Mouse (Mus musculus): ENCODE measurements around the gene Gps2.
A peak's percentile ranks its signal among the peaks of the same experiment; 100 is the strongest.
"Not testable (repeated sequence)": the region's sequence is repeated elsewhere in the genome, so short reads cannot be mapped to it uniquely, and the experiment has no call there.

The Gps2 gene

GRCm38 (mm10) chr11:69936714-69937347 is 23.1 kb downstream of the Gps2 start:
- no peak for DNase-seq (ENCODE audit: low spot score)

GRCm38 (mm10) chr11:69937385-69937784 is 23.7 kb downstream of the Gps2 start:
- DNase-seq (ENCODE audit: low spot score): no peak

- DNase-seq (ENCODE audit: low spot score): no peak
Observed at GRCm38 (mm10) chr11:69937834-69938233, 24.1 kb downstream of the Gps2 start.

GRCm38 (mm10) chr11:69938401-69938979 is 24.8 kb downstream of the Gps2 start:
- no peak for DNase-seq (ENCODE audit: low spot score)

GRCm38 (mm10) chr11:69939181-69939580 is 25.5 kb downstream of the Gps2 start:
- no peak for DNase-seq (ENCODE audit: low spot score)

- DNase-seq (ENCODE audit: low spot score): no peak
Observed at GRCm38 (mm10) chr11:69939731-69940130, 26.0 kb downstream of the Gps2 start.

- no peak for DNase-seq (ENCODE audit: low spot score)
Observed at GRCm38 (mm10) chr11:69940962-69941361, 27.3 kb downstream of the Gps2 start.

- no peak for DNase-seq (ENCODE audit: low spot score)
Observed at GRCm38 (mm10) chr11:69945216-69945615, 31.5 kb downstream of the Gps2 start.

GRCm38 (mm10) chr11:69945997-69946891 is 32.6 kb downstream of the Gps2 start:
- DNase-seq (ENCODE audit: low spot score): no peak

GRCm38 (mm10) chr11:69947337-69948065 is 33.8 kb downstream of the Gps2 start:
- DNase-seq (ENCODE audit: low spot score): peak; percentile 48

- peak; percentile 94 for DNase-seq (ENCODE audit: low spot score)
Observed at GRCm38 (mm10) chr11:69948066-69948762, 34.5 kb downstream of the Gps2 start, which contains the start of gene Slc2a4. Gene Slc2a4, minus strand, starts transcription at chr11:69948188.

- DNase-seq (ENCODE audit: low spot score): peak; percentile 91
Observed at GRCm38 (mm10) chr11:69948763-69949150, 35.1 kb downstream of the Gps2 start.

GRCm38 (mm10) chr11:69950807-69951459 is 37.2 kb downstream of the Gps2 start:
- DNase-seq (ENCODE audit: low spot score): peak; percentile 40

GRCm38 (mm10) chr11:69952274-69952673 is 38.6 kb downstream of the Gps2 start:
- DNase-seq (ENCODE audit: low spot score): no peak

- DNase-seq (ENCODE audit: low spot score): no peak
Observed at GRCm38 (mm10) chr11:69953267-69953915, 39.7 kb downstream of the Gps2 start.

- DNase-seq (ENCODE audit: low spot score): not testable (repeated sequence)
Observed at GRCm38 (mm10) chr11:69955618-69956017, 41.9 kb downstream of the Gps2 start.

- no peak for DNase-seq (ENCODE audit: low spot score)
Observed at GRCm38 (mm10) chr11:69956218-69956617, 42.5 kb downstream of the Gps2 start.

- no peak for DNase-seq (ENCODE audit: low spot score)
Observed at GRCm38 (mm10) chr11:69960616-69961015, 46.9 kb downstream of the Gps2 start.

GRCm38 (mm10) chr11:69961841-69962240 is 48.2 kb downstream of the Gps2 start:
- peak; percentile 67 for DNase-seq (ENCODE audit: low spot score)

- DNase-seq (ENCODE audit: low spot score): no peak
Observed at GRCm38 (mm10) chr11:69964650-69965270, 51.1 kb downstream of the Gps2 start, which contains the start of gene Cldn7. Gene Cldn7, plus strand, starts transcription at chr11:69964779.
